Mouse (Mus musculus) adrenal gland, adult 18-20 months (tissue): ENCODE results near the gene Apol6. TPM values are rescaled to one million over a fixed set of nuclear protein-coding genes. Genes with fewer than 3 reads are reported as not detected.

ENCODE experiments used
- DNase-seq, 2 experiments: peaks; one replicate each; pipeline ENCODE4 v3.0.0; 2021 to 2022; ENCODE audit warnings: low spot score in 2 of 2
- total RNA-seq, 2 experiments: library from RNA; stranded (reverse); gene quantifications; 1 replicate in 1 of 2; 2 replicates in 1 of 2; pipeline ENCODE4 v1.2.3; 2021

Apol6 gene
- total RNA-seq, 2 experiments from 2014 or later = 11.1 to 65.3 TPM

- no peak for DNase-seq
Observed at GRCm38 (mm10) chr15:77102685-77103084, 58.2 kb downstream of the Apol6 start.

- no peak for DNase-seq
Observed at GRCm38 (mm10) chr15:77104349-77105158, 60.0 kb downstream of the Apol6 start.

GRCm38 (mm10) chr15:77105273-77105672 is 60.7 kb downstream of the Apol6 start:
- no peak for DNase-seq

Other genes with a start within 250 kb of the Apol6 start
- gene Zfp251, start 173.3 kb upstream of the Apol6 start, total RNA-seq = 10 to 100 TPM; 13.9 to 19.8 TPM
- gene Zfp7, start 165.5 kb upstream of the Apol6 start, total RNA-seq = 1 to 10 TPM; 2.3 to 3.6 TPM
- gene Gm49527, start 165.4 kb upstream of the Apol6 start, total RNA-seq = not detected
- gene Zfp647, start 119.3 kb upstream of the Apol6 start, total RNA-seq = 1 to 10 TPM; 2.2 to 3.4 TPM
- gene 1110038F14Rik, start 96.2 kb upstream of the Apol6 start, total RNA-seq = 10 to 100 TPM; 33.6 to 36.3 TPM
- gene Mb, start 5.9 kb downstream of the Apol6 start, total RNA-seq = 1 to 10 TPM; 4.7 to 7.8 TPM